16 mouse cellular contexts compared by ENCODE assay signal in the genomic region with DNA sequence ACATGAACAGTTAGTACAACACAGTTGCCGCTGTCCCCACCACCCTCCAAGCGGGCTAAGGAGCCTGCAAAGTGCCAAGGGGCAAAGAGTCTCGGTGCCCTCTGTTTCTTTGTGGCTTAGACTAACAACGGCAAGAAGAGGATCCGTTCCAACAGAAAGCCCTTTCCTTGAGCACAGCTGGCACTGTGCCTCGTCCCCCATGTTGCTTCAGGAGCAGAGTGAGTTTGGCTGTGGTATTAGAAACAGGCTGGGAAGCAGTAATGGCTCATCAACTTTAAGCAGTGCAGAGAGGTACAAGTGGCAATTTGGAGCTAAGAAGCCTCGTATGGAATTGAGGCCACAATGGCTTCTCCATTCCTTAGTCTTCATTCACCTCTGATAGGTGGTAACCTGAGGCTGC. TPM values are rescaled to one million over a fixed set of nuclear protein-coding genes. Genes with fewer than 3 reads are reported as not detected.
DNase-seq lines count a peak whose midpoint lies in the region; ATAC-seq and TF ChIP-seq lines count a peak whose summit lies in the region.
"Had no signal": no experiment of that assay in that cellular context is flagged by ENCODE, and none has a peak within 500 bp of the region (broad histone marks: within the 10 kb centered on the region; RNA-seq: fewer than 3 reads in every experiment).

No protein-coding gene starts in this region.

- no peaks in the 10 kb centered on the region for H3K9me3 ChIP-seq in forebrain, embryonic 16.5 days (ENCODE audit: control insufficient read depth, low read length)
- no peaks in the 10 kb centered on the region for H3K9me3 ChIP-seq in forebrain, embryonic 11.5 days (ENCODE audit: control insufficient read depth, low read length)
- no peaks in the 10 kb centered on the region for H3K9me3 ChIP-seq in limb, embryonic 14.5 days (ENCODE audit: control insufficient read depth, low read length)
- no peaks in the 10 kb centered on the region for H3K9me3 ChIP-seq in limb, embryonic 10.5 days (replicated peaks)
- 0 out of 2 replicates have a peak, but pooled peaks cover 2% of the 10 kb centered on the region for H3K9me3 ChIP-seq in heart, embryonic 11.5 days (replicated peaks; ENCODE audit: control insufficient read depth, low read length)
- H3K9me3 ChIP-seq: liver, embryonic 12.5 days; neural tube, embryonic 12.5 days; stomach, embryonic 15.5 days had no signal

- ATAC-seq in forebrain, embryonic 16.5 days = peak; percentile 29; the same call in 1 of the 2 replicates
- no peak for ATAC-seq in forebrain, embryonic 11.5 days (replicated peaks; ENCODE audit: low FRiP score)
- ATAC-seq in limb, embryonic 14.5 days (ENCODE audit: low FRiP score, low read depth) = no peak
- no peak for ATAC-seq in heart, embryonic 11.5 days (replicated peaks; ENCODE audit: insufficient number of reproducible peaks, low FRiP score, low TSS enrichment)
- ATAC-seq: liver, embryonic 12.5 days had no signal

- 42% methylated on average over 7 of the region's 7 CpGs for WGBS in forebrain, embryonic 16.5 days
- 80% methylated on average over 7 of the region's 7 CpGs for WGBS in forebrain, embryonic 11.5 days
- WGBS in limb, embryonic 14.5 days = 37% methylated on average over 7 of the region's 7 CpGs
- WGBS in limb, embryonic 10.5 days = 70% methylated on average over 7 of the region's 7 CpGs
- 70% methylated on average over 7 of the region's 7 CpGs for WGBS in heart, embryonic 11.5 days (ENCODE audit: insufficient replicate concordance)

- no peak overlapping the region for H3K9ac ChIP-seq in forebrain, embryonic 16.5 days (replicated peaks; ENCODE audit: low read depth, low read length)
- no peak overlapping the region for H3K9ac ChIP-seq in forebrain, embryonic 11.5 days (ENCODE audit: low read length)
- no peak overlapping the region for H3K9ac ChIP-seq in limb, embryonic 14.5 days (ENCODE audit: low read depth, low read length, severe bottlenecking)
- H3K9ac ChIP-seq in heart, embryonic 11.5 days (ENCODE audit: low read depth, low read length) = no peak overlapping the region
- H3K9ac ChIP-seq: heart, embryonic 13.5 days; liver, embryonic 12.5 days; neural tube, embryonic 12.5 days; stomach, embryonic 15.5 days had no signal

- TF ChIP-seq POLR2A in limb, embryonic 14.5 days (IDR thresholded peaks at IDR 0.05; ENCODE audit: borderline replicate concordance, extremely low read depth, insufficient read depth, insufficient read length) = no peak

- no peaks in the 10 kb centered on the region for H3K27me3 ChIP-seq in forebrain, embryonic 16.5 days (replicated peaks; ENCODE audit: control insufficient read depth, insufficient read depth, low read length)
- no peaks in the 10 kb centered on the region; the same call in 1 of the 2 replicates for H3K27me3 ChIP-seq in forebrain, embryonic 11.5 days (ENCODE audit: control insufficient read depth, insufficient read depth, low read length)
- no peaks in the 10 kb centered on the region for H3K27me3 ChIP-seq in limb, embryonic 14.5 days (ENCODE audit: control insufficient read depth, insufficient read depth, low read length)
- H3K27me3 ChIP-seq in limb, embryonic 10.5 days (ENCODE audit: low read depth, poor library complexity, severe bottlenecking) = no peaks in the 10 kb centered on the region
- no peaks in the 10 kb centered on the region for H3K27me3 ChIP-seq in heart, embryonic 11.5 days (ENCODE audit: control insufficient read depth, insufficient read depth, low read length)
- H3K27me3 ChIP-seq: liver, embryonic 12.5 days; neural tube, embryonic 12.5 days; stomach, embryonic 15.5 days had no signal

- no peak overlapping the region for H3K27ac ChIP-seq in forebrain, embryonic 16.5 days (ENCODE audit: low read length)
- H3K27ac ChIP-seq in forebrain, embryonic 11.5 days (ENCODE audit: low read depth, low read length) = no peak overlapping the region
- no peak overlapping the region for H3K27ac ChIP-seq in limb, embryonic 14.5 days (replicated peaks; ENCODE audit: low read depth, low read length)
- H3K27ac ChIP-seq in limb, embryonic 10.5 days = no peak overlapping the region
- H3K27ac ChIP-seq in heart, embryonic 11.5 days (ENCODE audit: low read depth, low read length) = no peak overlapping the region
- H3K27ac ChIP-seq: heart, embryonic 13.5 days; liver, embryonic 12.5 days; neural tube, embryonic 12.5 days; stomach, embryonic 15.5 days had no signal

- no peaks in the 10 kb centered on the region for H3K36me3 ChIP-seq in forebrain, embryonic 16.5 days (ENCODE audit: control insufficient read depth, insufficient read depth)
- H3K36me3 ChIP-seq in forebrain, embryonic 11.5 days (ENCODE audit: control insufficient read depth, insufficient read depth, low read length) = no peaks in the 10 kb centered on the region
- no peaks in the 10 kb centered on the region for H3K36me3 ChIP-seq in limb, embryonic 14.5 days (ENCODE audit: control insufficient read depth, insufficient read depth, low read length)
- H3K36me3 ChIP-seq in limb, embryonic 10.5 days = no peaks in the 10 kb centered on the region
- H3K36me3 ChIP-seq in heart, embryonic 11.5 days (ENCODE audit: control insufficient read depth, insufficient read depth, low read length) = no peaks in the 10 kb centered on the region
- H3K36me3 ChIP-seq: heart, embryonic 13.5 days; liver, embryonic 12.5 days; neural tube, embryonic 12.5 days; stomach, embryonic 15.5 days had no signal

- H3K4me3 ChIP-seq in forebrain, embryonic 16.5 days (replicated peaks; ENCODE audit: low read length) = no peak overlapping the region
- no peak overlapping the region for H3K4me3 ChIP-seq in forebrain, embryonic 11.5 days (ENCODE audit: low read depth, low read length)
- H3K4me3 ChIP-seq in limb, embryonic 14.5 days (replicated peaks; ENCODE audit: low read length) = no peak overlapping the region
- H3K4me3 ChIP-seq in limb, embryonic 10.5 days = no peak overlapping the region
- no peak overlapping the region for H3K4me3 ChIP-seq in heart, embryonic 11.5 days (ENCODE audit: low read depth, low read length)
- H3K4me3 ChIP-seq: heart, embryonic 13.5 days; liver, embryonic 12.5 days; neural tube, embryonic 12.5 days; stomach, embryonic 15.5 days had no signal

- H3K4me1 ChIP-seq in forebrain, embryonic 16.5 days (replicated peaks; ENCODE audit: control insufficient read depth, insufficient read depth, low read length) = peaks cover 7% of the 10 kb centered on the region
- no peaks in the 10 kb centered on the region for H3K4me1 ChIP-seq in forebrain, embryonic 11.5 days (replicated peaks; ENCODE audit: control insufficient read depth, insufficient read depth, low read length)
- no peaks in the 10 kb centered on the region for H3K4me1 ChIP-seq in limb, embryonic 14.5 days (ENCODE audit: control insufficient read depth, insufficient read depth, low read length)
- peaks cover 13% of the 10 kb centered on the region for H3K4me1 ChIP-seq in limb, embryonic 10.5 days
- no peaks in the 10 kb centered on the region for H3K4me1 ChIP-seq in heart, embryonic 11.5 days (ENCODE audit: control insufficient read depth, insufficient read depth, low read length)
- H3K4me1 ChIP-seq: heart, embryonic 13.5 days; liver, embryonic 12.5 days had no signal

- no peak overlapping the region for H3K4me2 ChIP-seq in forebrain, embryonic 16.5 days (ENCODE audit: low read length)
- no peak overlapping the region for H3K4me2 ChIP-seq in forebrain, embryonic 11.5 days (ENCODE audit: low read depth, low read length, severe bottlenecking)
- no peak overlapping the region for H3K4me2 ChIP-seq in limb, embryonic 14.5 days (replicated peaks; ENCODE audit: low read depth, low read length, severe bottlenecking)
- no peak overlapping the region for H3K4me2 ChIP-seq in heart, embryonic 11.5 days
- H3K4me2 ChIP-seq: heart, embryonic 13.5 days; liver, embryonic 12.5 days; neural tube, embryonic 12.5 days; stomach, embryonic 15.5 days had no signal

- no peak for DNase-seq in forebrain, embryonic 11.5 days (ENCODE audit: low spot score)
- DNase-seq in limb, embryonic 14.5 days (ENCODE audit: low spot score) = peak; percentile 26
- DNase-seq in limb, embryonic 10.5 days (ENCODE audit: low spot score) = no peak
- peak; percentile 37 for DNase-seq in right cerebral cortex, postnatal 4 days
- no peak for DNase-seq in right cerebral cortex, adult 18-20 months
- DNase-seq: cerebellum, adult 8-10 months; heart, postnatal 4 days; kidney, adult 11 months; spleen, adult 18-20 months; thymus, postnatal 14 days had no signal

RNA-seq across cellular contexts. Expression of a gene that starts 35.9 kb away (rescaled TPM):
- 23.5 and 25.4 TPM in 2 replicates for polyA plus RNA-seq in forebrain, embryonic 16.5 days (2015; fragmentation: Nextera tagmentation; extraction: Ambion mirVana)
- polyA plus RNA-seq in forebrain, embryonic 11.5 days (2014; fragmentation: Nextera tagmentation; extraction: Ambion mirVana) = 1.5 and 1.7 TPM in 2 replicates
- polyA plus RNA-seq in limb, embryonic 14.5 days (2012; rRNA removed) = 0.44 TPM in 2 replicates
- 0.37 and 0.91 TPM in 2 replicates for polyA plus RNA-seq in limb, embryonic 14.5 days (2014; fragmentation: Nextera tagmentation; extraction: Ambion mirVana)
- polyA plus RNA-seq in limb, embryonic 10.5 days (2016; fragmentation: Nextera tagmentation; extraction: Ambion mirVana) = 0.09 and 0.36 TPM in 2 replicates
- 0.18 and 0.59 TPM in 2 replicates for polyA plus RNA-seq in heart, embryonic 11.5 days (2014; fragmentation: Nextera tagmentation; extraction: Ambion mirVana)

Comparison
In these comparisons a context has a peak if more than half of its experiments do, and no peak if none do; other contexts are left out.
1. DNase-seq: peak in limb, embryonic 14.5 days (single experiment) and right cerebral cortex, postnatal 4 days (single experiment); none in forebrain, embryonic 11.5 days (single experiment), limb, embryonic 10.5 days (single experiment) and right cerebral cortex, adult 18-20 months (single experiment).